Mouse (Mus musculus) left cerebral cortex, postnatal 10 days (tissue): ENCODE measurements around the gene A930033H14Rik. TPM values are rescaled to one million over a fixed set of nuclear protein-coding genes. Genes with fewer than 3 reads are reported as not detected.

Experiments
- DNase-seq, 2 experiments: peaks; one replicate each; pipeline ENCODE4 v3.0.0; 2021 to 2022; ENCODE audit warnings: low spot score in 2 of 2, mixed read lengths in 1 of 2; ENCODE audit errors: extremely low spot score in 1 of 2
- intact Hi-C: fragments of 180-260 bp; cut with DNase I; formaldehyde crosslinking; loops from one replicate; pipeline ENCODE4 v1.15.1; 2025
- total RNA-seq, 2 experiments: library from RNA; stranded (reverse); gene quantifications; 2 replicates each; pipeline ENCODE4 v1.2.3; 2021

Gene A930033H14Rik
- total RNA-seq, 2 experiments from 2014 or later: 4.4 to 5.4 TPM

GRCm38 (mm10) chr10:69240530-69240929, 27.6 kb upstream of the A930033H14Rik start:
- DNase-seq: peak in 1 of 2 experiments; percentile 26
- intact Hi-C loops: no loop called here

- DNase-seq: no peak
Measured at GRCm38 (mm10) chr10:69238311-69238710, 25.4 kb upstream of the A930033H14Rik start.

DNA sequence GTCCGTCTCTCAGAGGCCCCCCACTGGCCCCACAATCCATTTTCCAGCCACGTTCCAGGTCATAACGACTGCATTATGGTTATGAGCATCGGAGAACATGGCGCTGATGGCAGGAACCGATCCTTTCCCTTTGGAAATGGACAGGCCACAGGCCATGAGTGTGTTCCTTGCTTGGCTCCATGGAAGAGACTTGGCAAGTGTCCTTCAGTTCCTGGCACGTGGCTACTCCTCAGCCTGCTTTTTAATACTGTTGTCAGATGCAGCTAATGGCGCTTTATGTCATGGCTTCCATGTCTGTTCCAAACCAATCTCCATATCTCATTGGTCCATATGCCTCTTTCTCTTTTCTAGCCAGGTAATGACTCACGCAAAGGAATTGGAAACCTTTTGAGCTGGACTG, 24.9 kb upstream of the A930033H14Rik start:
- no peak for DNase-seq
- intact Hi-C loops: no loop called here

More at GRCm38 (mm10) chr10:69238311-69238710, 25.4 kb upstream of the A930033H14Rik start:
- intact Hi-C loops: no loop called here

- intact Hi-C loops: no loop called here
- no peak for DNase-seq
Measured at GRCm38 (mm10) chr10:69237185-69237584, 24.3 kb upstream of the A930033H14Rik start.

GRCm38 (mm10) chr10:69225951-69226350, 13.1 kb upstream of the A930033H14Rik start:
- intact Hi-C loops: no loop called here
- DNase-seq: no peak

GRCm38 (mm10) chr10:69225471-69225870, 12.6 kb upstream of the A930033H14Rik start:
- intact Hi-C loops: no loop called here
- no peak for DNase-seq

GRCm38 (mm10) chr10:69224276-69224675, 11.4 kb upstream of the A930033H14Rik start:
- peak in 1 of 2 experiments; percentile 64 for DNase-seq
- intact Hi-C loops: no loop called here

DNA sequence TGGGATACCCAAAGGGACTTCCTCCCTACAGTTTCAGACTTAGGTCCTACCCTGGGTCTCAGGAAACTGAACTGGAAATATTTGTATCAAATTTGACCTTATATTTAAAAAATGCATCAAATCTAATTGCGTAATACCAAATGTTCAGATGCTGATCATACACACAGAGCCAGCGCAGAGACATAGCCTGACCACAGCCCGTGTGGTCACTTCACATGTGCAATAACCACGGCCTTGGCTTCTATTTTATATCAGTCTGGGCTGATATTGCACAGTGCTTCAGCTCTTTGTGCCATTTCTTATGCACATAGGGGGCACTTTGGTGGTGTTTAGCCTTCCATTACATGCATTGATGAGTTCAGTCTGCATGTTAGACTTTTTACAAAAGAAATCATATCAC, 10.3 kb upstream of the A930033H14Rik start:
- intact Hi-C loops: no loop called here
- no peak for DNase-seq

DNA sequence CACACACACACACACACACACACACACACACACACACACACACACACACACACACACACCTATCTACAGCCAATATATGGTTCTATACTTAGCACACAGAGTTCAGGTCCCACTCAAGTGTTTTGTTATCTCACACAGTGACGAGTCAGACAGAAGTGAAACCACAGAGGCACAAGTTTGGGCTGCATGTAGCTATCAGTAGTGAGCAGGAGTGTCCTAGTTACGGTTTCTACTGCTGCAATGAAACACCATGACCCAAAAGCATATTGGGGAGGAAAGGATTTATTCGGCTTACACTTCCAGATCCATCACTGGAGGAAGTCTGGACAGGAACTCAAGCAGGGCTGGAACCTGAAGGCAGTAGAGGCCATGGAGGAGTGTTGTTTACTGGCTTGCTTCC, 9.1 kb upstream of the A930033H14Rik start:
- intact Hi-C loops: no loop called here
- DNase-seq: no peak

DNA sequence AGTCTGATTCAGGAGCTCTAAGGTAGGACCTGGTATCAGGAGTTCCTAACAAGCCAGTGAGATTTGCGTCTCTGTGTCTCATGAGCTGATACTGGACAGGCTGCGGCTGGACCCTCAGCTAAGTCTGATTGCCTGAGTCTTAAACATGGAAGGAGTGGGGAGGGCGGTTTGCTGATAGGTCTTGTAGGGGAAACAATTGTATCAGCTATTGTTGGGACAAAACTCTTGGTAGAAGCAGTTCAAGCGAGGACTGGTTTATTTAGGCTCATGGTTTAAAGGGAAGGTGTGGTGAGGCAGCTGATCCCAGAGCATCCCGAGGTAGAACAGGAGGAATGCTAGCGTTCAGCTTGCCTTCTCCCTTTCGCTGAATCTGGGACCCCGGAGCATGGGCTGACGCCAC, 8.2 kb upstream of the A930033H14Rik start:
- intact Hi-C loops: no loop called here
- DNase-seq: no peak

GRCm38 (mm10) chr10:69220296-69220695, 7.4 kb upstream of the A930033H14Rik start:
- intact Hi-C loops: no loop called here
- no peak for DNase-seq

- no peak for DNase-seq
- intact Hi-C loops: no loop called here
Measured at GRCm38 (mm10) chr10:69219289-69219626, 6.4 kb upstream of the A930033H14Rik start.

DNA sequence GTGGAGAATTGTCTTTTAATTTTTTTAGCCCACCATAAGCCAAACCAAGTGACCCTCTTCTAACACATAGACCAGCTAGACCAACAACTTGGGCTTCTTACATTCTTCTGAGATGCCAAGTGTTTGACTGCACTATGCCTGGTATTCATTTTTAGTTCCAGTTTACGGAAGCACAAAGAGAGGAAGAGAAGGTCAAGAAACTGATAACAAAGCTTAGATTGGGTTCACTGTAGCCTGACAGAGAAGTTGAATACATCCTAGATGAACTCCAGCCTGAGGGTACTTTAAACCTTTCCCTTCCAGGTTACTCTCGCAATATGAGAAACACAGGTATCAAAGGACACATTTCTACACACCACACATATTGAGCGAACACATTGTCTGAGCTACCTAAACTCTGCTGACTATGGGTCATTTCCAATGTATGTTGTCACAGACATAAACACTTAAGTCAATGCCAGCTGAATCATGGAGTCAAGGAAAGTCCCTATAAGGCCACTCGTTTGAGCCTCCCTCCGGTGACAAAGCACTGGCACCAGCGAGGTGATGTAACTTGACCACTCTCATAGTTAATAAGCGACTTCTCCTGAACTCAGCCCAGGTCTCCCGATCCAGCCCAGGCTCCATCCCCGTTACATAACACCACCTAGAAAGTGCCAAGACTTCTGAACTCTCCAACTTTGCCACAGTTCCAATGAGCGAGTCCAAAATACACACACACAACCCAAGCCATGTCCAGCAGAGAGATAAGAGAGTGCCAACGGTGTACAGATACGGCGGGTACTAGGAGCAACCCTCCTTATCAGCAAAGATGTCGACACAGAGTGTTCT, 5.8 kb upstream of the A930033H14Rik start:
- intact Hi-C loops: no loop called here
- no peak for DNase-seq

- intact Hi-C loops: no loop called here
- DNase-seq: no peak
Measured at GRCm38 (mm10) chr10:69217127-69217690, 4.3 kb upstream of the A930033H14Rik start.

DNA sequence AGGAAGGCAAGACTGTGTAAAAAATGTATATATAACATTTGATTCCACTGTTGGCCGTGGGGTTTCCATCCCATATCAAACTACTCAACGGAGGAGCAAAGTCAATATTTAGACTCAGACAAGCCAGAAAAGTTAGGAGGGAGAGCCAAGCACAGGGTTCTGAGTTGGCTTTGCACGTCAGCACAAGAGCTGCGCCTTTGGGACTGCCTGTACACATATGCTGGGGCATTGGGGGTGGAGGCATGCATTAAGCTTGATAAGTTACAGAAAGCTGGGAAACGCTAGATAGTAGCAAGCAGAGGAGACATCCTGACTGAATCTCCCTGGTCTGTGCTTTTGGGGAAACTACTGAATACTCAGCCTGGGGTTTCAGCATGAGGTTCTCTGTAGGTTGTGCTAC, 1.1 kb upstream of the A930033H14Rik start:
- no peak for DNase-seq
- intact Hi-C loops: no loop called here

DNA sequence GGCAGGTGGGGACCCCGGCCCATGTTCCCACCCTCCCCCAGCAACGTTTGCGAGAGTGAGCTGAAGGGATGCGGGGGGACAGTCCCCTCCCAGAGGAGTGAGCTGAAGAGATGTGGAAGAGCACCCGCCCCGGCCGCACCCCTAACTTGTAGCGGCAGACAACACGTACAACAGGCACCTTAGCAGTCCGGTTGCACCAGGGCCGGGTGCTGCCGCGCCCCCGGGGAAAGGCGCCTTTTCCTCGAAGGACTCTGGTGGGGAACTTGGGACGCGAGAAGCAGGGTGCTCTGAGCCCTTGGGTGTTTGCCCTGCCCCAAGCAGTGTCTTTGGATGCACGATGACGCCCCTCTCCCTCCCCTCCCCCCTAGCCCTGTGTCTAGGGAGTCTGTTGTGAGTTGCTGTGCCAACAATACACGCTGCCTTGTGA, 566 bp upstream of the A930033H14Rik start:
- intact Hi-C loops: no loop called here
- DNase-seq: peak in 1 of 2 experiments; percentile 63

GRCm38 (mm10) chr10:69211976-69212375, 922 bp downstream of the A930033H14Rik start:
- intact Hi-C loops: no loop called here
- DNase-seq: peak; percentile 20 to 44

DNA sequence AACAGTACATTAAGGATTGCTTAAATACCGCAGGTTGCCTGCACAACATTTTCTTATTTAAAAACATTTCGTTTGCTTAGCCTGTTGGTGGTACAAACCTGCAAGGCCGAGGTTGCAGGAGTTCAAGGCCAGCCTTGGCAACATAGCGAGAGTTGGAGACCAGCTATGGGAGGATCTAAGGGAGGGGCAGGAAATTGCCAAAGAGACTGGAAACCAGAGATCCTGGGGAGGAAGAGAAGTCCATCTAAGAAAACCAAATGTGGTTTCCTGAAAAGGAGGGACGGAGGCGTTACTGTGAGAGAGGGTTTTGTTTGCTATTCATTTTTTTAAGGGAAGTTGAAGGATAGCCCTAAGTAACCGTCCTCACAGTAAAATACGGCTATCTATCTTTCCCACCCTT, 1.3 kb downstream of the A930033H14Rik start:
- intact Hi-C loops: no loop called here
- DNase-seq: peak; percentile 17 to 35

DNA sequence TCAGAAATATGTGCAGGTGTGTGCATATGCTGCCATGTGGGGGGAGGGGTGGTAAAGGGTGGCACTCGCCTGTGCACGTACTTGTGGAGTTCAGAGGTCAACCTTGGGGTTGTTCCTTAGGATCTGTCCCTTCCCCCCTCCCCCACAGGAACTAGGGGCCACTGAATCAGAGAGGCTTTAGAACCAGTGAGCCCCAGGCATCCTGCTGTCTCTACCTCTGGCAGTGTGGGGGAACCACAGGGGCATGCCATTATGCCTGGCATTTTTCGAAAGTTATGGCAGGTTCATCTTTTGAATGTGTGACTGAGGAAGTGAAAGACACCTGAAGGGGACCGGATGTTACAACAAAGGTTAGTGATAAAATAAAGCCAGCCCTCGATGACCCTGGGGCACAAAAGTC, 2.2 kb downstream of the A930033H14Rik start:
- DNase-seq: peak in 1 of 2 experiments; percentile 34
- intact Hi-C loops: no loop called here

DNA sequence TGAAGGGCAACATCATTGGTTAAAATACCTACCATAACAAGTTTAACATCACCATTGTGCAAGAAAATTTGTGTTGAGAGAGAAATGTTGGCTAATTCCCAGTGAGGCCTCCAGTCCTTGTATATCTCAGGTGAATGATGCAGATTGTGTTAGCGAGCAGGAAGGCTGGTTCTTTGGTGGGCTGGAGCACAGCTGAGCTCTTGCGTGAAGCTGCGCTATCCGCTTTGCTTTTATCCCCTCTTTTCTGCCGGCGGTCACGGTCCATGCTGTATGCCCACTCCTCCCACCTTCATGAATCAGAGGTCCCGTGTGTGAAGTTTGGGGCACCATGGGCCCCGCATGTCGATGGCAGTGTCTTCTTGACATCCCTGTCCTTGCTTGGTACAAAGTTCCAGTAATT, 2.9 kb downstream of the A930033H14Rik start:
- intact Hi-C loops: no loop called here
- no peak for DNase-seq
